Mouse (Mus musculus) retina, embryonic 14.5 days (tissue): ENCODE measurements around the gene Tk2.
"Not testable (repeated sequence)": the region's sequence is repeated elsewhere in the genome, so short reads cannot be mapped to it uniquely, and the experiment has no call there.

ENCODE experiments used
- DNase-seq: peaks from one replicate; pipeline ENCODE4 v3.0.0-alpha.2; 2015; ENCODE audit warnings: low spot score

Tk2 gene

GRCm38 (mm10) chr8:104248276-104248675, at the start of gene Tk2:
TSS of gene Tk2 (minus strand) at chr8:104248558.
- DNase-seq: peak; percentile 82

- DNase-seq: no peak
Observed at GRCm38 (mm10) chr8:104294396-104294795, 46.0 kb upstream of the Tk2 start.

GRCm38 (mm10) chr8:104293081-104293480, 44.7 kb upstream of the Tk2 start, which contains the start of gene Cmtm2a:
TSS of gene Cmtm2a (minus strand) at chr8:104293181.
- not testable (repeated sequence) for DNase-seq

DNA sequence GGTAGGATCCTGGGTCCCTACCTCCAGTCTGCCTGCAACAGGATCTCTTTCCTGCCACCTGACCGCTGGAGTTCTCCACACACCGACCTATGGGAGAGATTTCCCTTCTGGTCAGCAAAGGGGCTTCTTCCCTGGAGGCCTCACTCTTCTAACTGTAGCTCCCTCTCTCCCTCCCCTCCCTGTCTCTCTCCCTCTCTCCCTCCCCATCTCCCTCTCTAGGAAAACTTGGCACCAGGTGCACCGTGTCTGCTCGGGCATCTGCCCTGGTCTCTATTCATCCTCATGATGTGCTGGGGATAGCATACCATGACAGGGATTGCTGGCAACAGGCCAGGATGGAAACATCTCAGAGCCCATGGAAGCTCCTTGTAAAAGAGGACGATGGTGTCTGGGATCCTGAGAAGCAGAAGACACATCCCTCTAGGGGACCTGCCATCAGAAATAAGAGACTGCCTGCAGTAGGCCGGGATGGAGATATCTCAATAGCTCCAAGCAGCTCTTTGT, 20.6 kb upstream of the Tk2 start:
- no peak for DNase-seq

GRCm38 (mm10) chr8:104268368-104268767, 20.0 kb upstream of the Tk2 start:
- no peak for DNase-seq

- DNase-seq: not testable (repeated sequence)
Observed at GRCm38 (mm10) chr8:104264271-104264935, 16.0 kb upstream of the Tk2 start.

- not testable (repeated sequence) for DNase-seq
Observed at GRCm38 (mm10) chr8:104261802-104262201, 13.4 kb upstream of the Tk2 start.

- peak; percentile 15 for DNase-seq
Observed at GRCm38 (mm10) chr8:104253016-104253415, 4.7 kb upstream of the Tk2 start.

GRCm38 (mm10) chr8:104251461-104251860, 3.1 kb upstream of the Tk2 start:
- peak; percentile 30 for DNase-seq

GRCm38 (mm10) chr8:104250439-104251367, 2.3 kb upstream of the Tk2 start, which contains the start of gene Cklf:
TSS of gene Cklf (plus strand) at chr8:104250861.
- peak; percentile 96 for DNase-seq

DNA sequence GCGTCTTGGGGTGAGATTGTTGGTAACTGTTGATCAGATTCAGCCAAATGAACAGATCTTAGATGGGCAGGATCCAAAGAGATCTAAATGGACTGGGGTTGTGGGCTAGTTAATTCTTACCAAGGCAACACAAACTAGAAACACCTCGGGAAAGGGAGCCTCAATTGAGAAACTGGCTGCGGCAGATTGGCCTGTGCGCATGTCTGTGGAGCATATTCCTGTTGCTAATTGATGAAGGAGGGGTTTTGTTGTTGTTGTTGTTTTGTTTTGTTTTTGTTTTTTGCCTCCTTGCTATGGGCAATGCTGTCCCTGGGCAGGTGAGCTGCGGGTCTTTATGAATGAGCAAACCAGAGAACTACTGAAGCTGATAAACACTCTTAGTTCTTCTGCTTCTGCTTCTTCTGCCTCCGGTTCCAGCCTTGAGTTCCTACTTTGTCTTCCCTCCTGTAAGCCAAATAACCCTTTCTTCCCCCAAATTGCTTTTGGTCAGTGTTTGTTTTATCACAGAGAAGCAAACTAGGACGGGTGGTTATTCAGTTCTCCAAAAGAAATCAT, 1.2 kb upstream of the Tk2 start:
- DNase-seq: no peak

DNA sequence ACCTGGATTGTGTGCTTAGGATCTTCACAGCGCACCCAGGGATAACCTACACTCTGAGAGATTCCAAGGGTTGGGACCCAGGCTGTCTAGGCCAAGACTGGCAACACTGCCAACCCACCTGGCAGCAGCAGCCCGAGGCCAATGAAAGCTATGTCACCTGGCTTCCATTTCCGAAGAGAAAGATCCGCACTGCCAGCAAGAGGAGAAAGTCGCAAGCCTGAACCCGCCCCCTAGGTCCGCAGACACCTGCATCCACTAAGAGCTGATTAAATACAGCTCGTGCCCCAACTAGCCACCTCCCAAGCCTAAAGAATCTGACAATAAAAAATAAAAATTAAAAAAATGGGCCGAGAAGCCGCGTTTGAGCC, 466 bp downstream of the Tk2 start:
- no peak for DNase-seq

GRCm38 (mm10) chr8:104247054-104247907, 1.1 kb downstream of the Tk2 start:
- no peak for DNase-seq

- DNase-seq: no peak
Observed at GRCm38 (mm10) chr8:104246621-104247020, 1.7 kb downstream of the Tk2 start.

DNA sequence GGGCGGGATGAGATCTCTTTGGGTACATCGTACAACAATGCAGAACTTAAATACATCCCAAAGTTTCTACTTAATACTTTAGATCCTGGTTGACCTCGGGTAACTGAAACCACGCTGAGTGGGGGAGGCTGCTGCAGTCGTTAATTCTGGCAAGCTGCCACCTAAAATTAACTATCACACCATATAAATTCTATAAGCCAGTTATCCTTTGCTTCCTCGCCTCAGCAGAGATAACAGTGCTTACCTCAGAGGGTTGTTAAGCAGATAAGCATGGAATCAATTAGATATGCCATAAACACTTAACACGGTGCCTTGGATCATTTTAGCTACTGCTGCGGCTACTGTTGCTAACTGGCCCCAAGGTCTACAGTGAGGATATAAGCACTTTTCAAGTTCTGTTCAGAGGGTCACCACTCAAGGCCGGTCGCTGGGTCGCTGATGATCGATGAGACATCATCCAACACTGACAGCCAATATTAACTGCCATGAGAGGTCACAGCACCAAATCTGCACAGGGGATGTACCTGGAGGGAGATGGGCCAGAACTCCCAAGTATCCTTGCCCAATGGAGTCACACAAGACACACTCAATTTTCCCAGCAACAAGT, 6.2 kb downstream of the Tk2 start:
- no peak for DNase-seq

DNA sequence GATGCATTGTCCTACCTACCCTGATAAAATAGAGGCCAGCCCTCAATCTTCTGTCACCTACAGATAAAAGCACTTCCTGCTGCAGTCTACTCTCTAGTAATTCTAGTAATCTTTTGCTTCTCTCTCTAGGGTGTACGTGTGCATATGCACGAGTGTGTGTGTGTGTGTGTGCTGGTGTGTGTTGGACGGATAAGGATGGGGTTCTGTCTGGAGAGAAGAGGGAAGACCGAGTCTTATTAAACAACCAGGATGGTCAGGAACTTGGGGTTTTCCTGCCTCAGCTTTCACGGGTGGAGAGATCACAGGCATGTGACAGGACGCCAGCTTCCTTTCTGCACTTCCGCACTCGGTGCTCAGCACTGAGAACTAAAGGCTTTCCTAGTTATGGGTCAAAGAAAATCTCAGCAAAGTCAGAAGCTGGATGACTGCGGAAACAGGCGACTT, 8.9 kb downstream of the Tk2 start:
- DNase-seq: no peak

DNA sequence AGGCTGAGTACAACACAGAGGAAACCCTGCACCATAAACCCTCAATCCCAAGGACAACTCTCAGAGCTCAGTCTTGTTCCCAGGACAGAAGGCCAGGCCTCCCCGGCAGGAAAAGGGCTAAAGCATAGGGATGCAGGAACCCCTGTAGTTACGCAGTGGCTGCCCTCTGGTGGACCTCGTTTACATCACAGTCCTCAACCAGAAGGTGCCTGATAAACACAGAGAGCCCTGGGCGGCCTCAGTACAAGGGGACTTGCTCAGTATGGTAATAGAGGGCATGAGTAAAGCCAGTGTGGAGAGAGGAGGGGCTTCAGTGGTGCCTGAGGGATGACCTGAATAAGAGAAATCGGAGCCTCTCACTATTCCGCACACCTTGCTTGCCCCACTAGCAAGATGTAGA, 13.8 kb downstream of the Tk2 start:
- DNase-seq: peak; percentile 43

DNA sequence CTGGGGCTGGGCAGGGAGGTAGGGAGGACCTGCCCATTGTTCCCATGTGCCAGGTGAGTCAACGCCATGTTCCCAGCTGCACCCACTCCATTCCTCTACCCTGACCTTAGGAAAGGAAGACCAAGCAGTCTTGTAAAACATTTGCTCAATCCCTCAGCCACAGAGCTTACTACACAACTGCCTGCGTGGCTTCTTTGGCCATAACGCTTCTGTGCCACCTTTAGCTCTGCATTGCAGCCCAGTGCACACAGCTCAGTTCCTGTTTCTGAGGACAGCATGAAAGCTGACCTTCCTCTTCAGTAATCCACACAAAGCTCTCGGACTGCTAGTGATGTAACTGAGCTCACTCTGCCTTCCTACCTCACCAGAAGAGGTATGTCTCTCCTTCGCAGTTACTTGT, 15.4 kb downstream of the Tk2 start:
- DNase-seq: no peak

DNA sequence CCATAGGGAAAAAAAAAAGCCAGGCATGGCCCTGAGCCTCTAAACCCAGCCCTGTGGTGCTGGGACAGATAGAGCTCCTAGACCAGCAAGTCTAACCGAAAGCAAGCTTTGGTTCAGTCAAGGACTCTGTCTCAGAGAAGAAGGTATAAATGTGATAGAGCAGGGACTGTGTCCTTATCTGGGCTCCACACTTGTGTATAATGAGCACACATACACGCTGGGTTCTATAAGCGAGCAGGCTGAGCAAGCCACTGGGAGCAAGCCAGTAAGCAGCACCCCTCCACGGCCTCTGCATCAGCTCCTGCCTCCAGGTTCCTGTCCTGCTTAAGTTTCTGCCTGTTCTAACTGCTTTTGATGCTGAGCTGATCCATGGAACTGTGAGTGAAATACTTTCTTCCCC, 16.3 kb downstream of the Tk2 start:
- DNase-seq: no peak

- no peak for DNase-seq
Observed at GRCm38 (mm10) chr8:104230377-104230776, 18.0 kb downstream of the Tk2 start.

- DNase-seq: no peak
Observed at GRCm38 (mm10) chr8:104227048-104227447, 21.3 kb downstream of the Tk2 start.
